17 mouse cellular contexts compared by ENCODE assay signal in genomic region chr15:96468316-96468715, GRCm38 (mm10).
"Had no signal": no experiment of that assay in that cellular context is flagged by ENCODE, and none has a peak within 500 bp of the region (broad histone marks: within the 10 kb centered on the region; RNA-seq: fewer than 3 reads in every experiment).

No protein-coding gene starts in this region.

- ATAC-seq: intestine, postnatal 0 days; liver, embryonic 12.5 days; midbrain, embryonic 15.5 days had no signal

- H3K27ac ChIP-seq: kidney, postnatal 0 days; layer of hippocampus, adult 2 months; liver, embryonic 12.5 days; lung, embryonic 15.5 days; macrophage; midbrain, embryonic 15.5 days; neural tube, embryonic 12.5 days; stomach, embryonic 15.5 days had no signal

- H3K4me2 ChIP-seq: liver, embryonic 12.5 days; lung, embryonic 15.5 days; midbrain, embryonic 11.5 days; midbrain, embryonic 15.5 days; neural tube, embryonic 12.5 days; stomach, embryonic 15.5 days had no signal

- H3K4me3 ChIP-seq: layer of hippocampus, adult 2 months; liver, embryonic 12.5 days; lung, embryonic 15.5 days; megakaryocyte, embryonic 14.5 days; midbrain, embryonic 15.5 days; neural tube, embryonic 12.5 days; stomach, embryonic 15.5 days had no signal

- H3K27me3 ChIP-seq: liver, embryonic 12.5 days; lung, embryonic 15.5 days; megakaryocyte, embryonic 14.5 days; midbrain, embryonic 15.5 days; neural tube, embryonic 12.5 days; stomach, embryonic 15.5 days had no signal

- H3K9ac ChIP-seq: liver, embryonic 12.5 days; lung, embryonic 15.5 days; midbrain, embryonic 15.5 days; neural tube, embryonic 12.5 days; stomach, embryonic 15.5 days had no signal

- H3K9me3 ChIP-seq: lung, embryonic 15.5 days; midbrain, embryonic 15.5 days; neural tube, embryonic 12.5 days; stomach, embryonic 15.5 days had no signal

- H3K36me3 ChIP-seq: liver, embryonic 12.5 days; lung, embryonic 15.5 days; midbrain, embryonic 15.5 days; neural tube, embryonic 12.5 days; stomach, embryonic 15.5 days had no signal

- DNase-seq: kidney, adult 9 months; kidney, postnatal 4 days; left cerebral cortex, postnatal 4 days; retina, postnatal 1 day; right cerebral cortex, postnatal 4 days; thymus, postnatal 14 days had no signal

- H3K4me1 ChIP-seq: lung, embryonic 15.5 days; midbrain, embryonic 15.5 days; neural tube, embryonic 12.5 days; stomach, embryonic 15.5 days had no signal
